Mouse (Mus musculus): ENCODE data around the gene Fermt3. TPM values are rescaled to one million over a fixed set of nuclear protein-coding genes. Genes with fewer than 3 reads are reported as not detected.
A peak's percentile ranks its signal among the peaks of the same experiment; 100 is the strongest.
"Not testable (repeated sequence)": the region's sequence is repeated elsewhere in the genome, so short reads cannot be mapped to it uniquely, and the experiment has no call there.

Fermt3 gene
- polyA plus RNA-seq, 1 experiment from 2014 or later = 13.5 TPM

DNA sequence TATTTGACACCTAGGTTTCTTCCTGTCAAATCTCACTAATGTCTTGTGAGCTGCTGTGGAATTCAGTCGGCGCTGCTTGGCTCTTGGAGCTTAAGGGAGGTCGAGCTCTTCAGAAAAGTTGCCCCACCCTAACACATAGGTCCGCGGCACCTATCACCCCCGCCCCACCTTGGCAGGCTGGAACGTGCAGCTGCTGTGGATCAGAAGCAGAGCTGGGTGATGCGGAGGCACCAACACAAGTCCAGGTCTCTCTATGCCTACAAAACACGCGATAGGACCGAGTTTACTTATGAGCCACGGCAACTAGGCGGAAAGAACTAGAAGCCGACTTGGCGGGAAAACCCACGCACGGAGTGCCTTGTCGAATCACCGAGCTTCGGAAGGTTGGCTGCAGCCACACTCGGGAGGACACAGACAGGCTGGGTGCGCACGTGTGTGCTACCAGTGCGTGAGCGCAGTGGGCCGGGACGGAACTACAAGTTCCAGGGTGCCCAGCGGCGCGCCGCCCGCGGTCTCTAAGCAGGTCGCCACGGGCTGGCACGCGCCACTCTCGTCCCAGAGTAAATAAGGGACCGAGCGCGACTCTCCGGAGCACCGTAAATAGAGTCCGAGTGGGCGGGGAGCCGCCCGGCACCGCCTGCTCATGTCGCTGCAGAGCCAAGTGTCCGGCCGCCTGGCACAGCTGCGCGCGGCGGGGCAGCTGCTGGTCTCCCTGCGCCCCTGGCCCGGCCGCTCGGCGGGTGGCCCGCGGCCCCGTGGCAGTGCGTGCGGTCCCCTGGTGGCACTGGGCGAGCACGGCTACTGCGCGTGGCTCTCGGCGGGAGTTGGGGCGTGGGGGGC is 37.2 kb upstream of the Fermt3 start, which contains the start of gene Macrod1:
Macrod1 (plus strand) TSS at position 563 of the 840 bp plus-strand sequence.
- peak within 1 kb of the TSS; percentile 73 for H3K27ac ChIP-seq
- under 1% methylated on average over 72 of the region's 72 CpGs for WGBS

DNA sequence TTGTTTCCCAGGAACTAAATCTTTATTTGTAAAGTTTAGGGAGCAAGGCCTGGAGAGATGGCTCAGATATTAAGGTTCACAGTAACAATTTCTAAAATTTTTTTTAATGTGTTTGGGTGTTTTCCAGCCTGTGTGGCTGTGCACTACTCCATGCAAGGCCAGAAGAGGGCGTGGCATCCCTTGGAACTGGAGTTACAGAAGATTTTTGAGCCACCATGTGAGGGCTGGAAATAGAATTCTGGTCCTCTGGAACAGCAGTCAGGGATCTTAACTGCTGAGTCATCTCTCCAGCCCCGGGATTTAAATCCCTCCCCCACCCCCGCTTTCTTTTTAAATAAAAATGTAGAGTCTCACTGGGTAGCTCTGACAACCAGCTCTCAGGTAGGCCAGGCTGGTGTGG is 35.9 kb upstream of the Fermt3 start:
- H3K27ac ChIP-seq = no peak overlapping the region
- no peaks in the 10 kb centered on the region for H3K36me3 ChIP-seq
- H3K4me1 ChIP-seq = peaks cover 33% of the 10 kb centered on the region
- WGBS = 36% methylated on average over 3 of the region's 3 CpGs
- H3K4me3 ChIP-seq = no peak overlapping the region
- no peak overlapping the region for H3K9ac ChIP-seq
- no peaks in the 10 kb centered on the region for H3K9me3 ChIP-seq
- no peak overlapping the region for H3K4me2 ChIP-seq
- H3K27me3 ChIP-seq = no peaks in the 10 kb centered on the region
- no peak for ATAC-seq (ENCODE audit: borderline replicate concordance, extremely low read depth, low FRiP score, low TSS enrichment)

More for the DNA sequence above, 37.2 kb upstream of the Fermt3 start, which contains the start of gene Macrod1:
- Histone ChIP-seq H3K4me3 (peak within 1 kb of the TSS; percentile 58), H3K27me3 (no peaks in the 10 kb centered on the region), H3K36me3 (no peaks in the 10 kb centered on the region), H3K4me1 (peaks cover 33% of the 10 kb centered on the region), H3K4me2 (peak within 1 kb of the TSS; percentile 98), H3K9ac (peak within 1 kb of the TSS; percentile 65), H3K9me3 (no peaks in the 10 kb centered on the region)
- ATAC-seq (ENCODE audit: borderline replicate concordance, extremely low read depth, low FRiP score, low TSS enrichment) = peak; percentile 71

DNA sequence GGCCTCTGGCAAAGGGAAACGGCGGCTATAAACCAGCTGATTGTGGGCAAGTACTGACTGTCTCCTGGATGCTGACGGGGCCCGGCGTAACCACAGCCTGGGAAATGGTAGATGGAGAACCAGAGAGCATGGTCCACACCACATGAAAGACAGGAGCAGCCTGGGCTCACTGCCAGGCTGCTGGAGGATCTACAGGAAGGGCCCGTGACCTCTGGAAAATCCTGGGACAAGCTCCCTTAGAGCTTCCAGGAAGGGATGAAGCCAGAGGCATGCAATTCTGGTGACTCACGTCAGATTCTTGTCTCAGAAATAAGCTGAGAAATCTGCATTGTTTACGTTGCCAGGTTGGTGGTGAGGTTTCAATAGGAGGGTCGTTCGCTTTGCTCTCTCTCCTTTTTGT is 35.5 kb upstream of the Fermt3 start:
- H3K27ac ChIP-seq = no peak overlapping the region
- H3K36me3 ChIP-seq = no peaks in the 10 kb centered on the region
- H3K9ac ChIP-seq = no peak overlapping the region
- 35% methylated on average over 10 of the region's 10 CpGs for WGBS
- no peaks in the 10 kb centered on the region for H3K27me3 ChIP-seq
- no peak overlapping the region for H3K4me3 ChIP-seq
- peaks cover 33% of the 10 kb centered on the region for H3K4me1 ChIP-seq
- H3K4me2 ChIP-seq = no peak overlapping the region
- no peaks in the 10 kb centered on the region for H3K9me3 ChIP-seq
- no peak for ATAC-seq (ENCODE audit: borderline replicate concordance, extremely low read depth, low FRiP score, low TSS enrichment)

DNA sequence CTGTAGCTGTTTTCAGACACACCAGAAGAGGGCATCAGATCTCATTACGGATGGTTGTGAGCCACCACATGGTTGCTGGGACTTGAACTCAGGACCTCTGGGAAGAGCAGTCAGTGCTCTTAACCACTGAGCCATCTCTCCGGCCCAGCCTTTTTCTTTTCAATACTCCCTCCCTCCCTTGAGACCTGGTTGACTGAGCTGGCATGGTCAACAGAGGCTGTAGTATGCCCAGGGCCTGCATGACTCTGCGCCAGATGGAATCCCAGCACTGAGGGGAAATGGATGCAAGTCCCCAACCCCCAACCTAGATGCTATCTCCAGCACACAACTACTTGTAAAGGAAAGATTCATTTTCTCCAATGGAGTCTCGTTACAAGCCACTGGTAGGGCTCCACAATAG is 34.1 kb upstream of the Fermt3 start:
- not testable (repeated sequence) for ATAC-seq (ENCODE audit: borderline replicate concordance, extremely low read depth, low FRiP score, low TSS enrichment)
- 86% methylated on average over 4 of the region's 4 CpGs for WGBS

DNA sequence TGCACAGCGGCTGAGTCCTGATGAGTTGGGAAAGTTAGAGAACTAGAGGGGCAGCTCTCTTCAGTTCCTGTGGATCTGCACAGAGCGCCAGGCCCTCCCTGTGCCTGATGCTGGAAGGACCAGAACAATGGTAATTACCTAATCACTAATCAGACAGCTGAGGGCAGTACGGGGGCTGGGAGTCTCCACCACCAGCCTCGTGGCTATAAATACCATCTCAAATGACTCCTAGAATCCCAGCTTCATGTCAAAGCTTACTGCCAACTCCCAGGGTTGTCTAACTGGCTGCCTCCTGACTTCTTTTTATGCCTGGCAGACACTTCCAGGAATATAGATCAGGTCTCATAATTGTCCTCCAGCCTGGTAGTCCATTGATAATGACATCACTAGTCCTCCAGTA is 25.4 kb upstream of the Fermt3 start:
- Histone ChIP-seq H3K27ac (no peak overlapping the region), H3K4me1 (no peaks in the 10 kb centered on the region), H3K9me3 (no peaks in the 10 kb centered on the region), H3K27me3 (no peaks in the 10 kb centered on the region), H3K4me3 (no peak overlapping the region), H3K9ac (no peak overlapping the region), H3K36me3 (no peaks in the 10 kb centered on the region), H3K4me2 (no peak overlapping the region)
- ATAC-seq (ENCODE audit: borderline replicate concordance, extremely low read depth, low FRiP score, low TSS enrichment) = no peak
- 42% methylated on average over 4 of the region's 4 CpGs for WGBS

More for the DNA sequence above, 34.1 kb upstream of the Fermt3 start:
- not testable (repeated sequence) for H3K4me3 ChIP-seq, H3K9me3 ChIP-seq, H3K36me3 ChIP-seq, H3K4me2 ChIP-seq, H3K27ac ChIP-seq, H3K9ac ChIP-seq, H3K27me3 ChIP-seq
- H3K4me1 ChIP-seq = peaks cover 30% of the 10 kb centered on the region

DNA sequence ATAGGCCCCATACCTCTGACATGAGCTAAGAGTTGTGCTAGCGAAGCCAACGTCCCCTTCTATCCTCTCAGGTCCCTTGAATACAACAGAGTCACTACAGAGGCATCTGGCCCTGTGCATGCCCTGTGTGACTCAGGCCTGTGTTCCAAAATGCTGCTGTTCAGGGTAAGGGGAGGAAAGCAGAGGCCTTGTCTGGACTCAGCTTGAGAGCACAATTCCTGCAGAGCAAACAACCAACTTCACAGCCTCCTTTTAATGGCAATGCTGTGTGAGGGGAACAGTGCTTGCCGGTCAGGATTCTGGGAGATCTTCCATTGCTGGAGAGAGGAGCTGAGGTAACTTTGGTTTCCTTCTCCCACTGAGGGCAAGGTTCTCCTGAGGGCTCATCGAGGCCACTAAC is 25.0 kb upstream of the Fermt3 start:
- Histone ChIP-seq H3K9me3 (no peaks in the 10 kb centered on the region), H3K36me3 (no peaks in the 10 kb centered on the region), H3K9ac (no peak overlapping the region), H3K4me3 (no peak overlapping the region), H3K4me2 (no peak overlapping the region), H3K4me1 (no peaks in the 10 kb centered on the region), H3K27ac (no peak overlapping the region), H3K27me3 (no peaks in the 10 kb centered on the region)
- no peak for ATAC-seq (ENCODE audit: borderline replicate concordance, extremely low read depth, low FRiP score, low TSS enrichment)
- 53% methylated on average over 4 of the region's 4 CpGs for WGBS

DNA sequence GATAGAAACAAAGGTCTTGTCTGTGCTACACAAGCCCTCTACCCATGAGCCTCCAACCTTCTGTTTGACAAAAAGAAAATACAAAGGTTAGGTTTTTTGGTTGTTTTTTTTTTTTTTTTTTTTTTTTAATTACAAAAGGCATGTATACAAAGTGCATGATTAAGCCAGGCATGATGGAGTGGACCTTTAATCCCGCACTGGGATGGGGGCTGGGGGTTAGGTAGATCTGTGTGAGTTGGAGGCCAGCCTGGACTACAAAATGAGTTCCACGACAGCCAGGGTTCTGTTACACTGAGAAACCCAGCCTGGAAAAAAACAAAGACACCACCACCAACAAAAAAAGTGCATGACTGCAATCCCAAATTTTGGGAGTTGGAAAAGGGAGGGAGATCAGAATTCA is 21.9 kb upstream of the Fermt3 start:
- peak overlapping the region; percentile 51 for H3K9ac ChIP-seq

DNA sequence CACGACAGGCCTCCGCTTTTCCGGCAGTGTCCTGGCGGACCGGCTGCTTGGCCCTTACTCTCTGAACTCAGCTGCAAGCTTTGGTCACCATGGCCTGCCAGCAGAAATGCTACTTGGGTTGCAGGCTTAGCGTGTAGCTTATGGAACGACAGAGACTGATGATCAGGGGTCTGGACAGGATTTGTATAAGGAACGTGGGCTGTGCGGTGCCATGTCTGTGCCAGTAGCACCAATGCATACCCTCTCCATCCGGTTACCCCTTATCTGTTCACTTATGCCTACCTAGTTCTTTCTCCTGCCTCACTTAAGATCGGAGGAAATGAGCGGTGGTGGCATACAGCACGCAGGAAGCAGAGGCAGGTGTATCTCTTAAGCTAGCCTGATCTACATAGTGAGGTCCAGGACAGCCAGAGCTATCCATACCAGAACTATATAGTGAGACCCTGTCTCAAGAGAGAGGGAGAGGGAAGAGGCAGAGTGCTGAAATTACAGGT is 21.4 kb upstream of the Fermt3 start:
- Histone ChIP-seq H3K4me3 (peak overlapping the region; percentile 47), H3K9me3 (no peaks in the 10 kb centered on the region), H3K4me1 (peaks cover 11% of the 10 kb centered on the region), H3K9ac (peak overlapping the region; percentile 51), H3K27ac (peak overlapping the region; percentile 86), H3K4me2 (peak overlapping the region; percentile 63), H3K36me3 (0 out of 2 replicates have a peak, but pooled peaks cover 3% of the 10 kb centered on the region), H3K27me3 (no peaks in the 10 kb centered on the region)
- 16% methylated on average over 13 of the region's 13 CpGs for WGBS
- peak; percentile 0; the same call in 1 of the 2 replicates for ATAC-seq (ENCODE audit: borderline replicate concordance, extremely low read depth, low FRiP score, low TSS enrichment)

More for the DNA sequence above, 21.9 kb upstream of the Fermt3 start:
- Histone ChIP-seq H3K9me3 (no peaks in the 10 kb centered on the region), H3K4me2 (peak overlapping the region; percentile 63), H3K4me1 (peaks cover 11% of the 10 kb centered on the region), H3K4me3 (no peak overlapping the region), H3K36me3 (0 out of 2 replicates have a peak, but pooled peaks cover 3% of the 10 kb centered on the region), H3K27me3 (no peaks in the 10 kb centered on the region), H3K27ac (peak overlapping the region; percentile 86; the same call in 1 of the 2 replicates)
- no peak for ATAC-seq (ENCODE audit: borderline replicate concordance, extremely low read depth, low FRiP score, low TSS enrichment)
- 89% methylated on average over 2 of the region's 2 CpGs for WGBS

DNA sequence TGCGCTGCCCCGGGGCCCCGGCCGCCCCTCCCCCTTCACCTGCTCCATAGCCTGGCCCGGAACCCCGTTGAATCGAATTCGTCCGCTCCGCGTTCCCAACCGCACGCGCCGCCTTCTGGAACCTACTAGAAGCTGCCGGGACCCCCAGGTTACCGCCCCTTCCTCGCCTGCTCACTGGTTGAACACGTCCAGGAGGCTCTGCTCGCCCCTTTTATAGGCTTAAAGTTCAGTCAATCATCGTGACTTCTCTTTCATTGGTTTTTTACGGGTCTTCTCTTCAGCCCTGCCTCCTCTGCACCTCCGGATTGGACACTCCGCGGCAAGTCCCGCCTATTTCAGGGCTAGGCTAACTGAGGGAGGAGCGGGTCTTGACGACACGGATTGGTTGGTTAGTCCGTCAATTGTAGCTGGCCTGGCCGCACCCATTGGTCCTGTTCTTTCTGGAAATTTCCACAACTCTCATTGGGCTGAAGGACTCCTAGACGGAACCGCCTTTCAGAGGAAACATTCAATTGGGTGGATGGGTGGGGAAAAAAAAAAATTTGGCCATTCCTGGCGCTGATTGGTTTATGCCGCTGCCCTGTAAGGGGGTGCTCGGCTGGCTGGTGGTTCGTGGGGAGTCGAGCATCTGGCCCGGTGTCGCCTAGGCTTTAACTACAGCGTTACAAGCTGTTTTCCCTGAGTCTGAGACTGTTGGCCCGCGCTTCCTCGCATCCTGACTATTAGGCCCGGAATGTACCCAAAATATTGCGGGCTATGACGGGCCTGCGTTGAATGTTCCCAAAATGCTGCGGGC is 20.8 kb upstream of the Fermt3 start, which contains the start of gene Stip1:
Stip1 (minus strand) TSS at position 127 of the 796 bp plus-strand sequence.
- Histone ChIP-seq H3K27me3 (no peaks in the 10 kb centered on the region), H3K4me1 (peaks cover 11% of the 10 kb centered on the region), H3K9ac (peak within 1 kb of the TSS; percentile 88), H3K4me2 (peak within 1 kb of the TSS; percentile 66), H3K27ac (peak within 1 kb of the TSS; percentile 86), H3K4me3 (peak within 1 kb of the TSS; percentile 94), H3K9me3 (no peaks in the 10 kb centered on the region), H3K36me3 (peaks cover 10% of the 10 kb centered on the region; the same call in 1 of the 2 replicates)
- ATAC-seq (ENCODE audit: borderline replicate concordance, extremely low read depth, low FRiP score, low TSS enrichment) = peak; percentile 99
- WGBS = under 1% methylated on average over 49 of the region's 49 CpGs

DNA sequence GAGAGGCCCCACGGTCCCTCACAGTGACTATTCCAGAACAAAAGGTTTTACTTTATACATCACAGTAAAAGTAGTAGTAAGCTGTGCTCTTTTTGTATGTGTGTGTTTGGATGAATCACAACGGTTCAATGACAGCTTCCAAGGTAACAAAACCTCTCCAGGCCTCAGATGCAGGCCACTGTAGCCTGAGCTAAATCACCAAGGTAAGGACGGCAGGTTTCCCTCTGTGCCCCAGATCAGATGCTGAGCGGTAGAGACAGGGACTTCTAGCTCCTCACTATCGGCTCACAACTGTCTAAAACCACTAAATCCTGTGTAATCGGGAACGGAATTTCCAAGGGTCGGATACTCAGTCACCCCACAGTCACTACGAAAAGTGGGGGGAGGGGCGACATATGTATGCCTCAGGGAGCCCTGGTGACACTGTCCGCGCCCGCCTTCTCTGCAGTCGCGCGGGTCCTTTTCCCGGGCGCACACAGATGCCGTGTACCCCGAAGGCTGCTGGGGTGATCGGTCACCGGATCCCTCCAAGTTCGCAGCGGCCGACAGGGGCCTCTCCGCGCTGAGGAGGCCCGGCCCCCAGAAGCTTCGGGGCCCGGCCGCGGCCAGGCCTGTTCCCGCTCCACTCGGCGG is 19.9 kb upstream of the Fermt3 start:
- peak overlapping the region; percentile 66 for H3K4me2 ChIP-seq
- peak overlapping the region; percentile 94 for H3K4me3 ChIP-seq
- WGBS = 1% methylated on average over 35 of the region's 35 CpGs
- peak overlapping the region; percentile 86 for H3K27ac ChIP-seq
- peaks cover 17% of the 10 kb centered on the region for H3K36me3 ChIP-seq
- no peak for ATAC-seq (ENCODE audit: borderline replicate concordance, extremely low read depth, low FRiP score, low TSS enrichment)
- no peaks in the 10 kb centered on the region for H3K27me3 ChIP-seq
- H3K4me1 ChIP-seq = peaks cover 11% of the 10 kb centered on the region
- H3K9me3 ChIP-seq = no peaks in the 10 kb centered on the region
- H3K9ac ChIP-seq = peak overlapping the region; percentile 88

DNA sequence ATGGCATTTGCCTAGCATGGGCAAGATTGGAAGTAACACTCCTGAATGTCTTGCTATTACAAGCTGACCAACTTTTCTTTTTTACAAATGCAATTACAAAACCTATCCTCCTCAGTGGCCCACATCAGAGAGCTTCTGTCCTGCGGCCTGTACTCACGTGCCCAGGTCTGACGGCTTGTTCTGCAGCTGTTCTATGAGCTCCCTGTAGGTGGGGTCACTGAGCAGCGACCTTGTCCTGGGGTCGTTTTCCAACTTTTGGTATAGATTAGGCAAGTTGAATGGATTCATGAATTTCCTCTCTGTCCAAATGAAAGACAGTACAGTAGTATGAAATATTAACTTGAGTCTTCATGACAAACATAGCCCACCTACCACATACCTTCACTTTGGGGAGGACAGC is 14.7 kb upstream of the Fermt3 start:
- H3K4me2 ChIP-seq = no peak overlapping the region
- no peak for ATAC-seq (ENCODE audit: borderline replicate concordance, extremely low read depth, low FRiP score, low TSS enrichment)
- WGBS = 93% methylated on average over 5 of the region's 5 CpGs
- no peaks in the 10 kb centered on the region for H3K27me3 ChIP-seq
- peaks cover 67% of the 10 kb centered on the region for H3K36me3 ChIP-seq
- no peak overlapping the region for H3K4me3 ChIP-seq
- no peak overlapping the region for H3K9ac ChIP-seq
- peaks cover 10% of the 10 kb centered on the region for H3K4me1 ChIP-seq
- H3K27ac ChIP-seq = no peak overlapping the region
- no peaks in the 10 kb centered on the region for H3K9me3 ChIP-seq
